ENCODE assay signal across 11 mouse cellular contexts in genomic region chr1:39460495-39460894, GRCm38 (mm10).
"Had no signal": no experiment of that assay in that cellular context is flagged by ENCODE, and none has a peak within 500 bp of the region (broad histone marks: within the 10 kb centered on the region; RNA-seq: fewer than 3 reads in every experiment).

No protein-coding gene starts in this region.

- H3K36me3 ChIP-seq: limb, embryonic 15.5 days; lung, embryonic 15.5 days; midbrain, embryonic 15.5 days; neural tube, embryonic 12.5 days had no signal

- ATAC-seq: inflammation-experienced regulatory T-cells, adult 6 months; midbrain, embryonic 15.5 days had no signal

- H3K4me2 ChIP-seq: limb, embryonic 15.5 days; lung, embryonic 15.5 days; midbrain, embryonic 11.5 days; midbrain, embryonic 15.5 days; neural tube, embryonic 12.5 days had no signal

- H3K27me3 ChIP-seq: limb, embryonic 15.5 days; lung, embryonic 15.5 days; midbrain, embryonic 15.5 days; neural tube, embryonic 12.5 days had no signal

- H3K9me3 ChIP-seq: limb, embryonic 15.5 days; lung, embryonic 15.5 days; midbrain, embryonic 15.5 days; neural tube, embryonic 12.5 days had no signal

- H3K9ac ChIP-seq: limb, embryonic 15.5 days; lung, embryonic 15.5 days; midbrain, embryonic 15.5 days; neural tube, embryonic 12.5 days had no signal

- H3K27ac ChIP-seq: left cerebral cortex, adult 2 months; limb, embryonic 15.5 days; lung, embryonic 15.5 days; midbrain, embryonic 15.5 days; neural tube, embryonic 12.5 days had no signal

- DNase-seq: kidney, adult 11 months; kidney, postnatal 10 days; thymus, adult 18-20 months; thymus, postnatal 14 days had no signal

- H3K4me3 ChIP-seq: left cerebral cortex, adult 2 months; limb, embryonic 15.5 days; lung, embryonic 15.5 days; midbrain, embryonic 15.5 days; neural tube, embryonic 12.5 days had no signal

- H3K4me1 ChIP-seq: midbrain, embryonic 15.5 days; neural tube, embryonic 12.5 days had no signal
